Mouse (Mus musculus) ES-E14 (cell line): ENCODE results near the gene Macrod2.

ENCODE experiments used
- CHD2 ChIP-seq: IDR thresholded peaks from 2 replicates; pipeline ENCODE4 v1.6.1; 2014; ENCODE audit warnings: mild to moderate bottlenecking, low read depth, low read length, inconsistent platforms
- HCFC1 ChIP-seq: IDR thresholded peaks from 2 replicates; pipeline ENCODE4 v1.6.1; 2012; ENCODE audit warnings: low read length, inconsistent platforms, borderline replicate concordance; ENCODE audit not compliant: insufficient read depth

- TF ChIP-seq CHD2 (no peak), HCFC1 (no peak)
Measured at GRCm38 (mm10) chr2:142264697-142265096, 1869.6 kb downstream of the Macrod2 start.
